Mouse (Mus musculus) erythroid progenitor cell, adult 5-6 weeks (primary cell): ENCODE measurements around the gene Ly6g6c. TPM values are rescaled to one million over a fixed set of nuclear protein-coding genes. Genes with fewer than 3 reads are reported as not detected.

Source experiments
- ATAC-seq: replicated peaks from 2 replicates; pipeline ENCODE4 v1.8.0; 2016; ENCODE audit warnings: moderate number of reproducible peaks, mild to moderate bottlenecking, moderate TSS enrichment, inconsistent platforms; ENCODE audit not compliant: poor library complexity, low FRiP score, severe bottlenecking
- total RNA-seq, 2 experiments: library from RNA; stranded (forward) in 1 of 2; stranded (reverse) in 1 of 2; fragments of 150-400 nt in 1 of 2; fragments of 186-747, 209-891 nt in 1 of 2; gene quantifications; 2 replicates each; pipeline versions ENCODE4 v1.2.3 to v1.2.4; 2015 to 2017; ENCODE audit warnings: low replicate concordance in 2 of 2

Gene Ly6g6c
- total RNA-seq, 2 experiments from 2014 or later = not detected

DNA sequence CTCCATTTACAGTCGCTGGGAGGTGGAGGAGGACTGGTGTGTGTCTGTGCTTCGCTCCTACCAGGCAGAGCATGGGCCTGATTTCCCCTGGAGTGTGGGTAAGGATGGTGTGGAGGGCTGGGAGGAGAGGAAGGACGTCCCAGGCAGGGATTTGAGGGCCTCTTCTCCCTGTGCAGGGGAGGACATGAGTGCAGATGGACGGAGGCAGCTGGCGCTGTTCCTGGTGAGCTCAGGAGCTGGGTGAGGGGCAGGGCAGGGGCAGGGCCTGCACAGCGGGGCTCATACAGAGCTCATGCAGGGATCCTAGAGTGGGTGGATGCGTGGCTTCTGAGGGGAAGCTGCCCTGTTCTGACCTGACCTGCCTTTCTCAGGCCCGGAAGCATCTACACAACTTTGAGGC is 37.1 kb downstream of the Ly6g6c start:
- no peak for ATAC-seq

DNA sequence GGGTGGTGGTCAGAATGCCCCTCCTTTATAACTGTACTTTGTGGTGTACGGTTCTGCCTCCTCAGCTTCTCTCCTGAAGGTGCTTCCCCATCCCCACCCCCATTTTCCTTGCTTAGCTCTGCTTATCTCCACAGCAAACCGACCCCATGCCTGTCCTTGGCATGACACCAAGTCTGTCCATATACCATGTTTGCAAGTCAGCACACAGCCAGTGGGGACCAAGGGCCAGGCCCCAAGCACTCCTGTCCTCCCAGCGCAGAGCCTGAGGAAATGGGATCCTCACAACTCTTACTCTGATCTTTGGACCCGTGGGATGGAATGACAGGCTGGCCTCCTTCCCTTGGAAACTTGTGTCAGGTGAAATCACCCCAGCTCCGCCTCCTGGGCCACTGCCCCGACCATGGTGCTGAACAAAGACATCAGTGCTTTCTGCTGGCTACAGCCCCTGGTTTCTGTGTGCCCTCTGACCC is 38.1 kb downstream of the Ly6g6c start:
- no peak for ATAC-seq

DNA sequence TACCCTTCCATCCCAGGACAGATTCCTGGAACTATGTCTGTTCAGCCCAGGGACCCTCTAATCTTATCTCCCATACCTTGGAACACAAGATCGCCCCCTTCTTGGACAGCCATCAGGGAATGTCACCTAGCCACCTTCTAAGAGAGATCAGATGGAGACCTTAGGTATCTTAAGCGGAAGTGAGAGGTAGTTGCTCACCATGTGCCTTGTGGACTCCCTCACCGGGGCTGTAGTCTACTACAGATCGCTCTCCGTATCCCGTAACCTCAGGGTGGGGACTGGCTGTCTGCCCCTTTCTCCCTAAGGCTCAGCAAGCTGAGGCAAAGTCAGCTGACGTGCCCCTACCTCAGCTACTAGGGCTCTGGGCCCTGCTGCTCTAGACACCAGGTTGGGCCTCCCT is 38.9 kb downstream of the Ly6g6c start:
- no peak for ATAC-seq

DNA sequence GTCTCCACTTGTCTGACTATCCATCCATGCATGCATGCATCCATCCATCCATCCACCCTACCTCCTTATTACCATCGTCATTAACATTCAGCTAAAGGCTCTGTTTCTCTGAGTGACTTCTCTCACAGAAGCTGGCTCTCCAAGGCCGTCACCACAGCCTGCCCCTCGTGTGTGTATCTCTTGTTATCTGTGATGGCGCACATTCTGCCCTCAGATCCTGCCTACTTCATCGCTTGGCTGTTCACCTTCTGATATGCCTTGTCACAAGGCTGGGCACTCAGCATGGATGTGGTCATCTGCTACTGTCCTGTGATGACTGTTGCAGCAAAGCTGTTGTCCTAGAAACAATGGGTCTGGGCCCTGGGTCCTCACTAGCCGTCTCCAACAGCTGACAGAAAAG is 39.6 kb downstream of the Ly6g6c start:
- peak; percentile 89 for ATAC-seq

DNA sequence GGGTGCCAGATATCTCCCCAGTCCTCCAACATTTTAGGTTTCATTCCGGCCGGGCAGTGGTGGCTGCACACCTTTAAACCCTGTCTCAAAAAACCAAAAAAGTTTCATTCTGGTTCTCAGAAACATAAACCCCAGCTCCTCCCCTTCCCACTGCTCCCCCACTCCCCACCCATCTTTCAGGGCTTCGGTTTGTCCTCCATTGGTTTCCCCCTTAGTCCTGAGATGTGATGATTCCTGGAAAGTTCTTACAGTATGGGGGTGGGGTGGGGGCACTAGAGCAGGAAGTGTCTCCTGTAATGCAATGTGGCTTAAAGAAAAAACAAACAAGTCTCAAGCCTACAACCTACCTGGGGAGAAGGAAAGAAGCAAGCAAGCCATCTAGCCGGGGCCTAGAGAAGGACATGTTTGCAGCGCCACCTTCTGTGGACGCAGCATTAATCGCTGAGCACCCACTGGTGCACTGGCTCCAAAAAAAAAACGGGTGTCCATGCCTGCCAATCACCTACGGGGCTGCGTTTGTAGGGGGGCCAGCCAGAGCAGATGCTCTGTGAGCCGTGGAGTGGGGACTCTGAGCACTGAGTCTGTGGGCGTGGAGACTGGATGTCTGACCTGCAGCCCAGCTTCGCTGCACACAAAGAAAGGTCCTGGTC is 40.7 kb downstream of the Ly6g6c start:
- peak; percentile 54 for ATAC-seq

DNA sequence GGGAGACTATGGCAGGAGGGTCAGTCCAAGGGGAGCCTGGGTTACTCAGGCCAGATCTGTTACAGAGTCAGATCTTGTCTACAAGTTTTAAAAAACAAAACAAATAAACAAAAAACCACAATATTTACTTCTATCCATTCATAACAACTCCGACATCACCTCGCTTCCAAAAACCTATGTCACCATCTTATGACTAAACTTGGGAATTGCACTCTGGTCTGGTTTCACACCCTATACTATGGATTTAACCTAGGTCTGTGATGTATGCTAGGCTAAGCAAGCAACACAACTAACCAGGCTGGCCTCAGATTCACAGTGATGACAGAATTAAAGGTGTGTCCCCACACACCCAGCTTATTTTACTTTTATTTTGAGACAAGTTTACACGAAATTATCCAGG is 41.3 kb downstream of the Ly6g6c start:
- no peak for ATAC-seq

DNA sequence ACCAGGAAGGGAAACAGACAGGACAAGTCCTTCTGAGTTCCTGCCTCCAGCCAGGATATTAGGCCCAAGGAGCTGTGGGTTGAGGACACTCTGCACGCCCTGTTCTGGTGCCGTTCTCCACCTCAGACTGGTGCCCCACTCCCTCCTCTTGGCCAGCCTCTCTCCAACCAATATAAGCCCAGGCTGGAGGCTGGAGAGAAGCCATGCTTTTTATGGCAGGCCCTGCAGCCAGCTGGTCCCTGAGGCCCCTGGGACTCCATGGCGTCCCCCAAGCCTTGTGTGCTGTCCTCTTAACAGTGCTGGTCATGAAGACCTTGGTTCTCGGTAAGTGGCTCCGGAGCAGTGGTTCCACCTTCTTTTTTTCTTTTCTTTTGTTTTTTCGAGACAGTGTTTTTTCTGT is 42.9 kb downstream of the Ly6g6c start, which contains the start of gene Ly6g5c:
Gene Ly6g5c (plus strand): TSS at position 183 of the 400 bp plus-strand sequence.
- no peak for ATAC-seq

DNA sequence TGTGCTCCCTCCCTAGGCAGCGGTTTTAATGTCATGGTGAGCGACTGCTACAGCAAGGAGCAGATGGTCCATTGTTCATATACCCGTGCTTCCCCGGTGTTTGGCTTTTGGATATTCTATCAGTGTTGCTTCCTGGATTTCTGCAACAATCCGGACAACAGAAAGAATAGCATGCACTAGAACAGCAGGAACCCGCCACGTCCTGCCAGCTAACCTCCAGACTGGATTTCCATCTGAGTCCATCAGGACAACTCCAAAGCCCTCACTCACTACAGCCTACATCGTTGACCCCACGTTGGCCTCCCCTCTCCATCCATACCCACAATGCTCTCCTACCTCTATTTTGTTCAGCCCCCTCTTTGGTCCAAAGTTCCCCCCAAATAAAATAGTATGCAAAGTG is 46.6 kb downstream of the Ly6g6c start:
- ATAC-seq = no peak

DNA sequence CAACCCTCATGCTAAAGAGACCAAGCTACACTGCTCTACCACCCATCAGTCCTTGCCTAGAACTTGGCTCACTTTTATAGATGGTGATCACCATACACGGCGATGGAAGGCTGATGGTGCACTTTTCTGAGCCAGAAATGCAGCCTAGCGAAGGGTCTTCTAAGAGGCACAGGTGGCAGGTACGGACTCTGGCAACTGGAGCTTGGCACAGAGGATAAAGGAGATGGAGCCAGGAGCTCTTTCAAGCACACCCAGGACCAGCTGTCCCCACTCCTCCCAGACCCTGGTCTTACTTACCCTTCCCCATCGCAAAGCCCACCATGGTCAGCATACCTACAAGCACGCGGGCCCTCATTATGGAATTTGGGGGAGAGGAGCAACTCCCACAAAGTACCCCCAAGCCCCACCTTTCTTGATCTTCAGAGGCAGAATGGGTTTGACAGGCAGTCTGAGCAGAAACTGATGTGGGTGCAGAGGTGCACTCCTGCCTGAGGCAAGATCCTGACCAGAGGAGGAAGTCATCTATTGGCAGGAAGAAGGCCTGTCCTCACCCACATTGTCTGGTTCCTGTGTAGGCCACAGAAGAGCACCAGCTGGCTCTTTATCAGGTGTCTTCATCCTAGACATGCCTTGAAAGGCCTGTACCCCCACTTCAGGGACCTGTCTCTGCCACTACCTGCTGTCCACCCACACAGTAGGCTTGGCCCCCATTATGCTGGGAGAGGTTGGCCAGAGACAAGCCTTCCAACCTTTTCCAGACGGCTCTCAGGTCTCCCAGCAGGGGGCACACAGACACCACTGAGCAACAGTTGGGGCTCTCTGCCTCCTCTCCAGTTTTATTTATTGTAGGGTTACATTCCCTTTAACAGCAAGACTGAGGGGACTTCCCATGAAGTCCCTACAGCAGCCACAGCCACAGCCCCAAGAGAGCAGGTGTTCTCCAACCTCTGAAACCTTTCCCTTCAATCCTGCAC is 50.1 kb downstream of the Ly6g6c start, which contains the start of gene Ly6g5b:
Gene Ly6g5b (minus strand): TSS at position 383 of the 974 bp plus-strand sequence.
- no peak for ATAC-seq

Other genes with a start within 250 kb of the Ly6g6c start
Only the 30 nearest of the 45 such genes appear.
- 3.8 and 5.0 TPM in 2 replicates for gene Neu1, start 134.1 kb upstream of the Ly6g6c start, total RNA-seq (2015; ENCODE audit: low replicate concordance)
- 3.9 and 5.1 TPM in 2 replicates for gene Neu1, start 134.1 kb upstream of the Ly6g6c start, total RNA-seq (2017; ENCODE audit: low replicate concordance)
- 2.5 and 4.0 TPM in 2 replicates for gene Hspa1b, start 106.2 kb upstream of the Ly6g6c start, total RNA-seq (2015; ENCODE audit: low replicate concordance)
- 1.0 and 3.3 TPM in 2 replicates for gene Hspa1b, start 106.2 kb upstream of the Ly6g6c start, total RNA-seq (2017; ENCODE audit: low replicate concordance)
- gene Gm20481, start 95.5 kb upstream of the Ly6g6c start, total RNA-seq (2015; ENCODE audit: low replicate concordance) = not detected in 2 replicates
- gene Gm20481, start 95.5 kb upstream of the Ly6g6c start, total RNA-seq (2017; ENCODE audit: low replicate concordance) = not detected in 2 replicates
- gene Hspa1a, start 93.2 kb upstream of the Ly6g6c start, total RNA-seq (2015; ENCODE audit: low replicate concordance) = 1.4 TPM in 1 of 2 replicates, not detected in the other
- gene Hspa1a, start 93.2 kb upstream of the Ly6g6c start, total RNA-seq (2017; ENCODE audit: low replicate concordance) = 0.30 and 4.6 TPM in 2 replicates
- not detected in 2 replicates for gene Hspa1l, start 92.7 kb upstream of the Ly6g6c start, total RNA-seq (2015; ENCODE audit: low replicate concordance)
- gene Hspa1l, start 92.7 kb upstream of the Ly6g6c start, total RNA-seq (2017; ENCODE audit: low replicate concordance) = not detected in 2 replicates
- 76.0 and 78.4 TPM in 2 replicates for gene Lsm2, start 83.5 kb upstream of the Ly6g6c start, total RNA-seq (2015; ENCODE audit: low replicate concordance)
- gene Lsm2, start 83.5 kb upstream of the Ly6g6c start, total RNA-seq (2017; ENCODE audit: low replicate concordance) = 23.0 and 27.6 TPM in 2 replicates
- gene Vars, start 64.4 kb upstream of the Ly6g6c start, total RNA-seq (2015; ENCODE audit: low replicate concordance) = 156 and 173 TPM in 2 replicates
- 144 and 198 TPM in 2 replicates for gene Vars, start 64.4 kb upstream of the Ly6g6c start, total RNA-seq (2017; ENCODE audit: low replicate concordance)
- gene Vwa7, start 48.8 kb upstream of the Ly6g6c start, total RNA-seq (2015; ENCODE audit: low replicate concordance) = not detected in 2 replicates
- 0.39 and 0.53 TPM in 2 replicates for gene Vwa7, start 48.8 kb upstream of the Ly6g6c start, total RNA-seq (2017; ENCODE audit: low replicate concordance)
- 1.7 and 10.8 TPM in 2 replicates for gene Sapcd1, start 37.4 kb upstream of the Ly6g6c start, total RNA-seq (2015; ENCODE audit: low replicate concordance)
- 1.4 TPM in 1 of 2 replicates, not detected in the other for gene Sapcd1, start 37.4 kb upstream of the Ly6g6c start, total RNA-seq (2017; ENCODE audit: low replicate concordance)
- 36.9 and 39.6 TPM in 2 replicates for gene Msh5, start 18.6 kb upstream of the Ly6g6c start, total RNA-seq (2015; ENCODE audit: low replicate concordance)
- gene Msh5, start 18.6 kb upstream of the Ly6g6c start, total RNA-seq (2017; ENCODE audit: low replicate concordance) = 27.3 and 50.9 TPM in 2 replicates
- 91.0 and 110 TPM in 2 replicates for gene Clic1, start 15.4 kb upstream of the Ly6g6c start, total RNA-seq (2015; ENCODE audit: low replicate concordance)
- gene Clic1, start 15.4 kb upstream of the Ly6g6c start, total RNA-seq (2017; ENCODE audit: low replicate concordance) = 68.3 and 95.5 TPM in 2 replicates
- gene Ddah2, start 6.4 kb upstream of the Ly6g6c start, total RNA-seq (2015; ENCODE audit: low replicate concordance) = 2.1 TPM in 1 of 2 replicates, not detected in the other
- gene Ddah2, start 6.4 kb upstream of the Ly6g6c start, total RNA-seq (2017; ENCODE audit: low replicate concordance) = 1.5 and 5.6 TPM in 2 replicates
- gene Mpig6b, start 796 bp downstream of the Ly6g6c start, total RNA-seq (2015; ENCODE audit: low replicate concordance) = 1.1 TPM in 1 of 2 replicates, not detected in the other
- not detected in 2 replicates for gene Mpig6b, start 796 bp downstream of the Ly6g6c start, total RNA-seq (2017; ENCODE audit: low replicate concordance)
- not detected in 2 replicates for gene Ly6g6e, start 11.5 kb downstream of the Ly6g6c start, total RNA-seq (2015; ENCODE audit: low replicate concordance)
- not detected in 2 replicates for gene Ly6g6e, start 11.5 kb downstream of the Ly6g6c start, total RNA-seq (2017; ENCODE audit: low replicate concordance)
- not detected in 2 replicates for gene Ly6g6d, start 12.7 kb downstream of the Ly6g6c start, total RNA-seq (2015; ENCODE audit: low replicate concordance)
- not detected in 2 replicates for gene Ly6g6d, start 12.7 kb downstream of the Ly6g6c start, total RNA-seq (2017; ENCODE audit: low replicate concordance)
- gene Ly6g6f, start 20.2 kb downstream of the Ly6g6c start, total RNA-seq (2015; ENCODE audit: low replicate concordance) = 3.8 TPM in 1 of 2 replicates, not detected in the other
- not detected in 2 replicates for gene Ly6g6f, start 20.2 kb downstream of the Ly6g6c start, total RNA-seq (2017; ENCODE audit: low replicate concordance)
- gene Abhd16a, start 23.9 kb downstream of the Ly6g6c start, total RNA-seq (2015; ENCODE audit: low replicate concordance) = 98.5 and 106 TPM in 2 replicates
- 84.5 and 97.3 TPM in 2 replicates for gene Abhd16a, start 23.9 kb downstream of the Ly6g6c start, total RNA-seq (2017; ENCODE audit: low replicate concordance)
- not detected in 2 replicates for gene Ly6g5c, start 42.9 kb downstream of the Ly6g6c start, total RNA-seq (2015; ENCODE audit: low replicate concordance)
- not detected in 2 replicates for gene Ly6g5c, start 42.9 kb downstream of the Ly6g6c start, total RNA-seq (2017; ENCODE audit: low replicate concordance)
- 2.2 and 8.8 TPM in 2 replicates for gene Ly6g5b, start 50.0 kb downstream of the Ly6g6c start, total RNA-seq (2015; ENCODE audit: low replicate concordance)
- gene Ly6g5b, start 50.0 kb downstream of the Ly6g6c start, total RNA-seq (2017; ENCODE audit: low replicate concordance) = not detected in 2 replicates
- gene Gpank1, start 56.1 kb downstream of the Ly6g6c start, total RNA-seq (2015; ENCODE audit: low replicate concordance) = 15.9 and 33.9 TPM in 2 replicates
- 28.9 and 49.4 TPM in 2 replicates for gene Gpank1, start 56.1 kb downstream of the Ly6g6c start, total RNA-seq (2017; ENCODE audit: low replicate concordance)
- gene Csnk2b, start 56.7 kb downstream of the Ly6g6c start, total RNA-seq (2015; ENCODE audit: low replicate concordance) = 231 and 261 TPM in 2 replicates
- gene Csnk2b, start 56.7 kb downstream of the Ly6g6c start, total RNA-seq (2017; ENCODE audit: low replicate concordance) = 118 and 134 TPM in 2 replicates
- not detected in 2 replicates for gene D17H6S53E, start 61.0 kb downstream of the Ly6g6c start, total RNA-seq (2015; ENCODE audit: low replicate concordance)
- 1.7 and 1.8 TPM in 2 replicates for gene D17H6S53E, start 61.0 kb downstream of the Ly6g6c start, total RNA-seq (2017; ENCODE audit: low replicate concordance)
- not detected in 2 replicates for gene Apom, start 66.7 kb downstream of the Ly6g6c start, total RNA-seq (2015; ENCODE audit: low replicate concordance)
- not detected in 2 replicates for gene Apom, start 66.7 kb downstream of the Ly6g6c start, total RNA-seq (2017; ENCODE audit: low replicate concordance)
- gene Bag6, start 69.8 kb downstream of the Ly6g6c start, total RNA-seq (2015; ENCODE audit: low replicate concordance) = 70.6 and 96.0 TPM in 2 replicates
- gene Bag6, start 69.8 kb downstream of the Ly6g6c start, total RNA-seq (2017; ENCODE audit: low replicate concordance) = 54.5 and 81.8 TPM in 2 replicates
- gene Prrc2a, start 99.5 kb downstream of the Ly6g6c start, total RNA-seq (2015; ENCODE audit: low replicate concordance) = 227 and 234 TPM in 2 replicates
- gene Prrc2a, start 99.5 kb downstream of the Ly6g6c start, total RNA-seq (2017; ENCODE audit: low replicate concordance) = 42.0 and 64.3 TPM in 2 replicates
- gene Aif1, start 110.7 kb downstream of the Ly6g6c start, total RNA-seq (2015; ENCODE audit: low replicate concordance) = 14.1 and 28.1 TPM in 2 replicates
- 3.3 and 32.3 TPM in 2 replicates for gene Aif1, start 110.7 kb downstream of the Ly6g6c start, total RNA-seq (2017; ENCODE audit: low replicate concordance)
- gene Lst1, start 123.1 kb downstream of the Ly6g6c start, total RNA-seq (2015; ENCODE audit: low replicate concordance) = 34.2 and 66.2 TPM in 2 replicates
- 48.4 and 53.5 TPM in 2 replicates for gene Lst1, start 123.1 kb downstream of the Ly6g6c start, total RNA-seq (2017; ENCODE audit: low replicate concordance)
- 1.8 and 8.0 TPM in 2 replicates for gene Ltb, start 129.1 kb downstream of the Ly6g6c start, total RNA-seq (2015; ENCODE audit: low replicate concordance)
- gene Ltb, start 129.1 kb downstream of the Ly6g6c start, total RNA-seq (2017; ENCODE audit: low replicate concordance) = 0.30 and 10.0 TPM in 2 replicates
- 9.6 and 12.6 TPM in 2 replicates for gene Tnf, start 136.6 kb downstream of the Ly6g6c start, total RNA-seq (2015; ENCODE audit: low replicate concordance)
- 0.90 and 3.2 TPM in 2 replicates for gene Tnf, start 136.6 kb downstream of the Ly6g6c start, total RNA-seq (2017; ENCODE audit: low replicate concordance)
- not detected in 2 replicates for gene Lta, start 140.0 kb downstream of the Ly6g6c start, total RNA-seq (2015; ENCODE audit: low replicate concordance)
- gene Lta, start 140.0 kb downstream of the Ly6g6c start, total RNA-seq (2017; ENCODE audit: low replicate concordance) = 0.90 TPM in 1 of 2 replicates, not detected in the other